Mouse (Mus musculus): ENCODE results near the gene Dhrs3. TPM values are rescaled to one million over a fixed set of nuclear protein-coding genes. Genes with fewer than 3 reads are reported as not detected.

Gene Dhrs3
- total RNA-seq, 1 experiment = 5.3 TPM

DNA sequence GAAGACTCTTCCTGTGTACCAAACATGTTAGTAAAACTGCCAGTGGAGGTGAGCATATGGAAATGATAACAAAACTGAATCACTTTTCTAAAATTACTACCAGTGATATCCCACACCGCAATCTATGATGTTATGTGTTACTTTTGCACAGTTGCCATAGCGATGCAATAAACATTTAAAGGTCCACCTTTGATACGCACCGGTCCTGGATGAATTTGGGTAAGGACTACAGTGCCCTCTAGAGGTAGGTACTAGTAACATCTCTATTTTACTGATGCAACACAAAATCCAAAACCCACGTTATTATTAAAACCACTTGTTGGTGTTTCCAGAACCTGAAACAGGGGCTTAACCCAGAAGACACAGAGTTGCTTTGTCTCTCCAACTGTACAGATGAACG, 19.7 kb upstream of the Dhrs3 start:
- DNase-seq (ENCODE audit: low read depth, low spot score) = no peak
- in situ Hi-C loops (cut with MboI; ENCODE audit: low sequenced_read_pairs in 2 of 2, unreplicated experiment in 2 of 2) = loop anchor here in 1 of 2 experiments (10.0 kb wide), 1 partner anchor 108 kb away; no protein-coding TSS in a partner anchor

DNA sequence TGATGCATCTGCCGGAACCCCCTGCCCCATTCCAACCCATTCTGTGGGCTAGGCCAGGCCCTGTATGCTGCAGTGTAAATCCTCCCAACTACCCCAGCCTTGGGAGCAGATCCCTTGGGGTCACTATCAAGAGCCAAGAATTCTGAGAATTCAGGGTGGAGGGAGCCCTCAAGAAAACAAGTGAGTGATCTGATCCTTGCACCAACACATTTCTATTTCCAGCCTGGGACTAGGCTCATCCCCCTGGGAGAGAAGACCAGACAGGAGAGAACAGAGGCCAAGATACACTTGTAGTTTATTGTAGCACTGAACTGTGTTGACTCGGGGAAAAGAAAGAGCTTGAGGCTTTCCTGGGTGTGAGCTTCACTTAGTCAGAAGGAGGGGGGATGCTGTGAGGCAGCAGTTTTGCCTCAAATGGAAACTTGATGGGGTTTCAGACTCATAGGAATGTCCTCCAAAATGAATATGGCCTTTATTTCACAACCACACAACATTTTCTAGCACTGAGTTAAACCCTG, 17.0 kb upstream of the Dhrs3 start:
- H3K4me1 ChIP-seq (ENCODE audit: control insufficient read depth in 2 of 2, insufficient read depth in 2 of 2, low read length in 2 of 2, poor library complexity in 1 of 2) = no peaks in the 10 kb centered on the region
- H3K9ac ChIP-seq (ENCODE audit: insufficient read depth, low read depth, low read length, poor library complexity, severe bottlenecking) = no peak overlapping the region
- no peak overlapping the region for H3K27ac ChIP-seq (ENCODE audit: insufficient read depth, low read depth, low read length, poor library complexity, severe bottlenecking)
- in situ Hi-C loops (cut with MboI; ENCODE audit: low sequenced_read_pairs in 2 of 2, unreplicated experiment in 2 of 2) = loop anchor here (10.0 to 25.0 kb wide), 3 partner anchors 111 to 612 kb away; no protein-coding TSS in a partner anchor
- no peak overlapping the region for H3K4me3 ChIP-seq (ENCODE audit: insufficient read depth in 1 of 2, low read depth in 1 of 2, low read length in 2 of 2, poor library complexity in 1 of 2, severe bottlenecking in 1 of 2)
- no peak for DNase-seq (ENCODE audit: low read depth, low spot score)
- no peaks in the 10 kb centered on the region for H3K36me3 ChIP-seq (ENCODE audit: control insufficient read depth, insufficient read depth, low read length, poor library complexity, severe bottlenecking)
- no peaks in the 10 kb centered on the region for H3K9me3 ChIP-seq (ENCODE audit: control insufficient read depth, insufficient read depth, low read depth, low read length)
- TF ChIP-seq CHD2 (IDR thresholded peaks at IDR 0.05; ENCODE audit: low read depth, low read length) (no peak), MAFK (IDR thresholded peaks at IDR 0.05; ENCODE audit: insufficient read depth, low read depth, low read length) (no peak), ZC3H11A (IDR thresholded peaks at IDR 0.05; ENCODE audit: borderline replicate concordance, low read depth, low read length) (no peak), HCFC1 (IDR thresholded peaks at IDR 0.05; ENCODE audit: borderline replicate concordance, insufficient read depth, low read length) (no peak), ZNF384 (IDR thresholded peaks at IDR 0.05; ENCODE audit: low read depth, low read length) (no peak)

More for the DNA sequence above, 19.7 kb upstream of the Dhrs3 start:
- Histone ChIP-seq H3K9me3 (ENCODE audit: control insufficient read depth, insufficient read depth, low read depth, low read length) (no peaks in the 10 kb centered on the region), H3K36me3 (ENCODE audit: control insufficient read depth, insufficient read depth, low read length, poor library complexity, severe bottlenecking) (no peaks in the 10 kb centered on the region), H3K4me1 (ENCODE audit: control insufficient read depth in 2 of 2, insufficient read depth in 2 of 2, low read length in 2 of 2, poor library complexity in 1 of 2) (no peaks in the 10 kb centered on the region), H3K27ac (ENCODE audit: insufficient read depth, low read depth, low read length, poor library complexity, severe bottlenecking) (no peak overlapping the region), H3K4me3 (ENCODE audit: insufficient read depth in 1 of 2, low read depth in 1 of 2, low read length in 2 of 2, poor library complexity in 1 of 2, severe bottlenecking in 1 of 2) (no peak overlapping the region), H3K9ac (ENCODE audit: insufficient read depth, low read depth, low read length, poor library complexity, severe bottlenecking) (no peak overlapping the region)
- TF ChIP-seq ZNF384 (IDR thresholded peaks at IDR 0.05; ENCODE audit: low read depth, low read length) (no peak), CHD2 (IDR thresholded peaks at IDR 0.05; ENCODE audit: low read depth, low read length) (no peak), HCFC1 (IDR thresholded peaks at IDR 0.05; ENCODE audit: borderline replicate concordance, insufficient read depth, low read length) (no peak), ZC3H11A (IDR thresholded peaks at IDR 0.05; ENCODE audit: borderline replicate concordance, low read depth, low read length) (peak; percentile 61; the same call in 1 of the 2 replicates), MAFK (IDR thresholded peaks at IDR 0.05; ENCODE audit: insufficient read depth, low read depth, low read length) (no peak)

GRCm38 (mm10) chr4:144879549-144879948, 13.1 kb upstream of the Dhrs3 start:
- Histone ChIP-seq H3K36me3 (ENCODE audit: control insufficient read depth, insufficient read depth, low read length, poor library complexity, severe bottlenecking) (no peaks in the 10 kb centered on the region), H3K4me1 (ENCODE audit: control insufficient read depth in 2 of 2, insufficient read depth in 2 of 2, low read length in 2 of 2, poor library complexity in 1 of 2) (no peaks in the 10 kb centered on the region), H3K9ac (ENCODE audit: insufficient read depth, low read depth, low read length, poor library complexity, severe bottlenecking) (no peak overlapping the region), H3K9me3 (ENCODE audit: control insufficient read depth, insufficient read depth, low read depth, low read length) (no peaks in the 10 kb centered on the region), H3K27ac (ENCODE audit: insufficient read depth, low read depth, low read length, poor library complexity, severe bottlenecking) (no peak overlapping the region), H3K4me3 (ENCODE audit: insufficient read depth in 1 of 2, low read depth in 1 of 2, low read length in 2 of 2, poor library complexity in 1 of 2, severe bottlenecking in 1 of 2) (no peak overlapping the region)
- DNase-seq (ENCODE audit: low read depth, low spot score) = no peak
- in situ Hi-C loops (cut with MboI; ENCODE audit: low sequenced_read_pairs in 2 of 2, unreplicated experiment in 2 of 2) = loop anchor here (10.0 to 25.0 kb wide), 3 partner anchors 115 to 608 kb away; no protein-coding TSS in a partner anchor
- no peak for TF ChIP-seq CHD2 (IDR thresholded peaks at IDR 0.05; ENCODE audit: low read depth, low read length)
- TF ChIP-seq HCFC1 (IDR thresholded peaks at IDR 0.05; ENCODE audit: borderline replicate concordance, insufficient read depth, low read length) = no peak
- no peak for TF ChIP-seq ZNF384 (IDR thresholded peaks at IDR 0.05; ENCODE audit: low read depth, low read length)
- no peak for TF ChIP-seq MAFK (IDR thresholded peaks at IDR 0.05; ENCODE audit: insufficient read depth, low read depth, low read length)
- TF ChIP-seq ZC3H11A (IDR thresholded peaks at IDR 0.05; ENCODE audit: borderline replicate concordance, low read depth, low read length) = no peak

GRCm38 (mm10) chr4:144881376-144881775, 11.3 kb upstream of the Dhrs3 start:
- TF ChIP-seq CHD2 (IDR thresholded peaks at IDR 0.05; ENCODE audit: low read depth, low read length) (no peak), HCFC1 (IDR thresholded peaks at IDR 0.05; ENCODE audit: borderline replicate concordance, insufficient read depth, low read length) (no peak), ZC3H11A (IDR thresholded peaks at IDR 0.05; ENCODE audit: borderline replicate concordance, low read depth, low read length) (no peak), ZNF384 (IDR thresholded peaks at IDR 0.05; ENCODE audit: low read depth, low read length) (no peak)
- no peak overlapping the region for H3K4me3 ChIP-seq (ENCODE audit: insufficient read depth in 1 of 2, low read depth in 1 of 2, low read length in 2 of 2, poor library complexity in 1 of 2, severe bottlenecking in 1 of 2)
- no peaks in the 10 kb centered on the region for H3K9me3 ChIP-seq (ENCODE audit: control insufficient read depth, insufficient read depth, low read depth, low read length)
- no peaks in the 10 kb centered on the region for H3K36me3 ChIP-seq (ENCODE audit: control insufficient read depth, insufficient read depth, low read length, poor library complexity, severe bottlenecking)
- DNase-seq (ENCODE audit: low read depth, low spot score) = no peak
- H3K4me1 ChIP-seq (ENCODE audit: control insufficient read depth in 2 of 2, insufficient read depth in 2 of 2, low read length in 2 of 2, poor library complexity in 1 of 2) = no peaks in the 10 kb centered on the region
- in situ Hi-C loops (cut with MboI; ENCODE audit: low sequenced_read_pairs in 2 of 2, unreplicated experiment in 2 of 2) = loop anchor here (25.0 kb wide), 2 partner anchors 406 to 606 kb away; no protein-coding TSS in a partner anchor
- no peak overlapping the region for H3K27ac ChIP-seq (ENCODE audit: insufficient read depth, low read depth, low read length, poor library complexity, severe bottlenecking)
- H3K9ac ChIP-seq (ENCODE audit: insufficient read depth, low read depth, low read length, poor library complexity, severe bottlenecking) = no peak overlapping the region

Data from ES-E14 (cell line).